Mouse (Mus musculus) small intestine, adult 2 months (tissue): Measurements from ENCODE around the gene Tnfrsf9. TPM values are rescaled to one million over a fixed set of nuclear protein-coding genes. Genes with fewer than 3 reads are reported as not detected.
A peak's percentile ranks its signal among the peaks of the same experiment; 100 is the strongest.

Source experiments
- H3K27ac ChIP-seq: fragments of 200-500 bp; 2 replicates; pipeline ENCODE4 v1.5.1; 2012; ENCODE audit warnings: low read depth, low read length, control low read depth, inconsistent platforms; ENCODE audit not compliant: insufficient read depth
- H3K27me3 ChIP-seq: fragments of 200-500 bp; 2 replicates; pipeline ENCODE4 v1.6.1; 2012; ENCODE audit warnings: mild to moderate bottlenecking, moderate library complexity, low read length, inconsistent platforms; ENCODE audit not compliant: control insufficient read depth, insufficient read depth
- H3K36me3 ChIP-seq: fragments of 200-500 bp; 2 replicates; pipeline ENCODE4 v1.6.1; 2012; ENCODE audit warnings: mild to moderate bottlenecking, low read length, control low read depth, inconsistent platforms; ENCODE audit not compliant: control insufficient read depth, insufficient read depth
- H3K4me1 ChIP-seq: fragments of 200-500 bp; 2 replicates; pipeline ENCODE4 v1.6.1; 2012; ENCODE audit warnings: low read length, inconsistent platforms, mixed read lengths; ENCODE audit not compliant: control insufficient read depth, insufficient read depth, insufficient read length
- H3K4me3 ChIP-seq: fragments of 200-500 bp; 2 replicates; pipeline ENCODE4 v1.5.1; 2012; ENCODE audit warnings: low read depth, mild to moderate bottlenecking, control low read depth, inconsistent platforms, low read length, moderate library complexity
- CTCF ChIP-seq: fragments of 200-500 bp; IDR thresholded peaks from 2 replicates; pipeline ENCODE4 v1.5.1; 2012; ENCODE audit warnings: low read depth, mild to moderate bottlenecking, control low read depth, inconsistent platforms, low read length, moderate library complexity, mixed read lengths; ENCODE audit not compliant: insufficient replicate concordance, insufficient read length; ENCODE audit errors: extremely low read depth
- POLR2A ChIP-seq: fragments of 200-500 bp; IDR thresholded peaks from 2 replicates; pipeline ENCODE4 v1.6.1; 2012; ENCODE audit warnings: low read depth, mild to moderate bottlenecking, control low read depth, inconsistent platforms, low read length, moderate library complexity
- WGBS: fragments of 180-500 bp; shearing (Covaris S2); methylation state at CpG from one replicate; pipeline ENCODE4 v1.1.7; 2018; 5-methylcytosine and 5-hydroxymethylcytosine counted together
- polyA plus RNA-seq: library from polyadenylated mRNA; depleted of rRNA; stranded (reverse); fragments of >200 nt; gene quantifications from 2 replicates; pipeline ENCODE4 v1.2.3, GENCODE M21; 2012

Tnfrsf9 gene
- polyA plus RNA-seq, 1 experiment, result 1.3 TPM

GRCm38 (mm10) chr4:150880364-150880763, 34.0 kb upstream of the Tnfrsf9 start:
- Histone ChIP-seq H3K27me3 (no peaks in the 10 kb centered on the region), H3K4me1 (peaks cover 6% of the 10 kb centered on the region; the same call in 1 of the 2 replicates), H3K4me3 (no peak overlapping the region), H3K36me3 (no peaks in the 10 kb centered on the region), H3K27ac (no peak overlapping the region)
- 92% methylated on average over 5 of the region's 5 CpGs for WGBS
- no peak for TF ChIP-seq POLR2A
- no peak for TF ChIP-seq CTCF

- peaks cover 6% of the 10 kb centered on the region; the same call in 1 of the 2 replicates for H3K4me1 ChIP-seq
- no peak overlapping the region for H3K27ac ChIP-seq
- TF ChIP-seq CTCF (no peak), POLR2A (no peak)
- H3K27me3 ChIP-seq, result no peaks in the 10 kb centered on the region
- WGBS, result 81% methylated on average over 5 of the region's 5 CpGs
- H3K36me3 ChIP-seq, result no peaks in the 10 kb centered on the region
- no peak overlapping the region for H3K4me3 ChIP-seq
Measured at GRCm38 (mm10) chr4:150882632-150883031, 31.7 kb upstream of the Tnfrsf9 start.

- Histone ChIP-seq H3K4me1 (peaks cover 5% of the 10 kb centered on the region), H3K4me3 (no peak overlapping the region), H3K27me3 (no peaks in the 10 kb centered on the region), H3K36me3 (no peaks in the 10 kb centered on the region), H3K27ac (no peak overlapping the region)
- TF ChIP-seq POLR2A (no peak), CTCF (no peak)
- 93% methylated on average over 5 of the region's 5 CpGs for WGBS
Measured at GRCm38 (mm10) chr4:150887903-150888302, 26.5 kb upstream of the Tnfrsf9 start.

GRCm38 (mm10) chr4:150888492-150888891, 25.9 kb upstream of the Tnfrsf9 start:
- no peak overlapping the region for H3K27ac ChIP-seq
- H3K4me1 ChIP-seq, result peaks cover 5% of the 10 kb centered on the region
- WGBS, result 86% methylated on average over 4 of the region's 4 CpGs
- H3K36me3 ChIP-seq, result no peaks in the 10 kb centered on the region
- TF ChIP-seq CTCF (no peak), POLR2A (no peak)
- H3K4me3 ChIP-seq, result no peak overlapping the region
- H3K27me3 ChIP-seq, result no peaks in the 10 kb centered on the region

GRCm38 (mm10) chr4:150889273-150889954, 24.9 kb upstream of the Tnfrsf9 start:
- 15% methylated on average over 20 of the region's 20 CpGs for WGBS
- Histone ChIP-seq H3K4me1 (peaks cover 5% of the 10 kb centered on the region), H3K27ac (peak overlapping the region; percentile 29; the same call in 1 of the 2 replicates), H3K27me3 (no peaks in the 10 kb centered on the region), H3K36me3 (no peaks in the 10 kb centered on the region), H3K4me3 (peak overlapping the region; percentile 48)
- TF ChIP-seq POLR2A (no peak), CTCF (no peak)

- Histone ChIP-seq H3K27ac (peak overlapping the region; percentile 29; the same call in 1 of the 2 replicates), H3K4me1 (peaks cover 5% of the 10 kb centered on the region)
Measured at GRCm38 (mm10) chr4:150889955-150890315, 24.4 kb upstream of the Tnfrsf9 start.

GRCm38 (mm10) chr4:150891308-150891707, 23.1 kb upstream of the Tnfrsf9 start:
- no peak for TF ChIP-seq POLR2A
- TF ChIP-seq CTCF, result no peak
- Histone ChIP-seq H3K4me1 (peaks cover 5% of the 10 kb centered on the region), H3K27ac (no peak overlapping the region), H3K36me3 (no peaks in the 10 kb centered on the region), H3K27me3 (no peaks in the 10 kb centered on the region), H3K4me3 (no peak overlapping the region)
- WGBS, result 36% methylated on average over 5 of the region's 5 CpGs

More at GRCm38 (mm10) chr4:150889955-150890315, 24.4 kb upstream of the Tnfrsf9 start:
- Histone ChIP-seq H3K36me3 (no peaks in the 10 kb centered on the region), H3K4me3 (peak overlapping the region; percentile 48), H3K27me3 (no peaks in the 10 kb centered on the region)
- no peak for TF ChIP-seq POLR2A
- no peak for TF ChIP-seq CTCF
- 15% methylated on average over 13 of the region's 13 CpGs for WGBS
